Mouse (Mus musculus) ES-Bruce4 (cell line): ENCODE data around the gene Relb. TPM values are rescaled to one million over a fixed set of nuclear protein-coding genes. Genes with fewer than 3 reads are reported as not detected.

ENCODE experiments used
- H3K27ac ChIP-seq: 2 replicates; pipeline ENCODE4 v1.5.1; 2012; ENCODE audit warnings: low read length, inconsistent platforms; ENCODE audit not compliant: insufficient read depth
- H3K27me3 ChIP-seq: 2 replicates; pipeline ENCODE4 v1.6.1; 2012; ENCODE audit warnings: mild to moderate bottlenecking, low read length, inconsistent platforms; ENCODE audit not compliant: control insufficient read depth, poor library complexity, insufficient read depth, severe bottlenecking
- H3K36me3 ChIP-seq: 2 replicates; pipeline ENCODE4 v1.6.1; 2012; ENCODE audit warnings: inconsistent platforms, mild to moderate bottlenecking, low read length, moderate library complexity; ENCODE audit not compliant: control insufficient read depth, poor library complexity, insufficient read depth, severe bottlenecking
- H3K4me1 ChIP-seq: one replicate; pipeline ENCODE4 v1.8.1; 2011; ENCODE audit warnings: low read length; ENCODE audit not compliant: control insufficient read depth, insufficient read depth
- H3K4me3 ChIP-seq: 2 replicates; pipeline ENCODE4 v1.5.1; 2011; ENCODE audit warnings: low read depth, mild to moderate bottlenecking, low read length
- H3K9ac ChIP-seq: 2 replicates; pipeline ENCODE4 v1.6.1; 2012; ENCODE audit warnings: low read depth, mild to moderate bottlenecking, inconsistent platforms; ENCODE audit not compliant: poor library complexity, severe bottlenecking
- H3K9me3 ChIP-seq: replicated peaks from 2 replicates; pipeline ENCODE4 v1.6.1; 2012; ENCODE audit warnings: mild to moderate bottlenecking, low read length, inconsistent platforms; ENCODE audit not compliant: control insufficient read depth, poor library complexity, insufficient read depth, severe bottlenecking
- CTCF ChIP-seq: IDR thresholded peaks from one replicate; pipeline ENCODE4 v1.8.1; 2011; ENCODE audit warnings: low read depth, low read length
- EP300 ChIP-seq: IDR thresholded peaks from 2 replicates; pipeline ENCODE4 v1.6.1; 2011; ENCODE audit warnings: low read depth, low read length; ENCODE audit not compliant: insufficient read depth
- POLR2A ChIP-seq: IDR thresholded peaks from one replicate; pipeline ENCODE4 v1.8.1; 2011; ENCODE audit warnings: low read length; ENCODE audit not compliant: insufficient read depth
- polyA plus RNA-seq: library from polyadenylated mRNA; stranded (reverse); fragments of >200 nt; gene quantifications from 2 replicates; pipeline ENCODE4 v1.2.4, GENCODE M21; 2011; ENCODE audit warnings: low read depth; ENCODE audit not compliant: missing spikeins, insufficient read depth, insufficient read length

Gene Relb
- polyA plus RNA-seq, 1 experiment, result 11.7 TPM

GRCm38 (mm10) chr7:19635074-19635827 lies 6.0 kb upstream of the Relb start:
- H3K9me3 ChIP-seq, result no peaks in the 10 kb centered on the region
- no peak overlapping the region for H3K4me3 ChIP-seq
- no peak overlapping the region for H3K9ac ChIP-seq
- H3K4me1 ChIP-seq, result no peaks in the 10 kb centered on the region
- TF ChIP-seq POLR2A (no peak), EP300 (no peak), CTCF (no peak)
- no peaks in the 10 kb centered on the region for H3K27me3 ChIP-seq
- H3K27ac ChIP-seq, result no peak overlapping the region
- peaks cover 30% of the 10 kb centered on the region for H3K36me3 ChIP-seq

- no peak overlapping the region for H3K27ac ChIP-seq
Observed at GRCm38 (mm10) chr7:19634591-19634990, 5.4 kb upstream of the Relb start.

GRCm38 (mm10) chr7:19633855-19634254 lies 4.6 kb upstream of the Relb start:
- H3K36me3 ChIP-seq, result peaks cover 25% of the 10 kb centered on the region
- TF ChIP-seq POLR2A (no peak), CTCF (no peak), EP300 (no peak)
- H3K27ac ChIP-seq, result no peak overlapping the region
- no peak overlapping the region for H3K4me3 ChIP-seq
- no peaks in the 10 kb centered on the region for H3K9me3 ChIP-seq
- no peaks in the 10 kb centered on the region for H3K27me3 ChIP-seq
- no peak overlapping the region for H3K9ac ChIP-seq
- H3K4me1 ChIP-seq, result no peaks in the 10 kb centered on the region

More at GRCm38 (mm10) chr7:19634591-19634990, 5.4 kb upstream of the Relb start:
- H3K36me3 ChIP-seq, result peaks cover 30% of the 10 kb centered on the region
- no peak overlapping the region for H3K9ac ChIP-seq
- TF ChIP-seq EP300 (no peak), CTCF (no peak), POLR2A (no peak)
- no peak overlapping the region for H3K4me3 ChIP-seq
- H3K27me3 ChIP-seq, result no peaks in the 10 kb centered on the region
- no peaks in the 10 kb centered on the region for H3K9me3 ChIP-seq
- no peaks in the 10 kb centered on the region for H3K4me1 ChIP-seq

GRCm38 (mm10) chr7:19633197-19633596 lies 4.0 kb upstream of the Relb start:
- Histone ChIP-seq H3K9ac (no peak overlapping the region), H3K4me1 (no peaks in the 10 kb centered on the region), H3K4me3 (no peak overlapping the region), H3K9me3 (no peaks in the 10 kb centered on the region), H3K27me3 (no peaks in the 10 kb centered on the region), H3K27ac (no peak overlapping the region), H3K36me3 (peaks cover 20% of the 10 kb centered on the region)
- TF ChIP-seq POLR2A, result no peak
- TF ChIP-seq EP300, result no peak
- TF ChIP-seq CTCF, result no peak

GRCm38 (mm10) chr7:19632720-19633119 lies 3.5 kb upstream of the Relb start:
- TF ChIP-seq POLR2A, result no peak
- TF ChIP-seq EP300, result no peak
- TF ChIP-seq CTCF, result no peak
- no peak overlapping the region for H3K27ac ChIP-seq
- no peak overlapping the region for H3K9ac ChIP-seq
- H3K27me3 ChIP-seq, result no peaks in the 10 kb centered on the region
- peaks cover 19% of the 10 kb centered on the region for H3K36me3 ChIP-seq
- no peaks in the 10 kb centered on the region for H3K9me3 ChIP-seq
- H3K4me3 ChIP-seq, result no peak overlapping the region
- H3K4me1 ChIP-seq, result no peaks in the 10 kb centered on the region

GRCm38 (mm10) chr7:19632275-19632674 lies 3.0 kb upstream of the Relb start:
- H3K36me3 ChIP-seq, result peaks cover 14% of the 10 kb centered on the region
- H3K9me3 ChIP-seq, result no peaks in the 10 kb centered on the region
- H3K27me3 ChIP-seq, result no peaks in the 10 kb centered on the region
- no peak overlapping the region for H3K27ac ChIP-seq
- H3K4me3 ChIP-seq, result no peak overlapping the region
- no peaks in the 10 kb centered on the region for H3K4me1 ChIP-seq
- TF ChIP-seq POLR2A, result no peak
- no peak for TF ChIP-seq CTCF
- TF ChIP-seq EP300, result no peak
- H3K9ac ChIP-seq, result no peak overlapping the region
